ENCODE assay signal across 24 mouse cellular contexts in the genomic region with DNA sequence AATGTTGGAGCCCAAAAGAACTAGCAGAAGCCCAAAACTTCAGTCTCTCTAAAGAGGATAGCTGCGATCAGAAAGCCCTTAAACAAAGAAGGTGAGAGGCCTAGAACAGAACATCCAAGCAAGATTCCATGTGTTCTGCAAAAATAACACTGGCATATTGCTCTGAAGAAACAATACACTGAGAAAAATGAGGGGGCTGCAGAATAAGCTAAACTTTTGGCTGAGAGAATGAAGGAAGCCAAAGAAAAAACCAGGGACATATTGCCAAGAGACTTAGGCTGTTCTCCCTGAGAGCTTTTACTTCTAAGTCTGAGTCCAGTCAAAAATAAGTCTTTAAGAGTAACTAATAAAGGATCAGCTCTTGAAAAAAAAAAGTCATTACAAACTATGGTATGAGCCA. TPM values are rescaled to one million over a fixed set of nuclear protein-coding genes. Genes with fewer than 3 reads are reported as not detected.
"Had no signal": no experiment of that assay in that cellular context is flagged by ENCODE, and none has a peak within 500 bp of the region (broad histone marks: within the 10 kb centered on the region; RNA-seq: fewer than 3 reads in every experiment).

No protein-coding gene starts in this region.

- H3K27ac ChIP-seq: intestine, embryonic 15.5 days; kidney, embryonic 15.5 days; limb, embryonic 12.5 days; limb, embryonic 15.5 days; liver, embryonic 14.5 days; macrophage; midbrain, embryonic 12.5 days; midbrain, embryonic 15.5 days; neural tube, embryonic 12.5 days; neural tube, embryonic 15.5 days had no signal

- ATAC-seq: intestine, embryonic 15.5 days; liver, postnatal 0 days; lung, postnatal 0 days; midbrain, embryonic 15.5 days had no signal

- H3K4me3 ChIP-seq: intestine, embryonic 15.5 days; kidney, embryonic 15.5 days; limb, embryonic 12.5 days; limb, embryonic 15.5 days; midbrain, embryonic 12.5 days; midbrain, embryonic 15.5 days; neural tube, embryonic 12.5 days; neural tube, embryonic 15.5 days had no signal

- DNase-seq: kidney, adult 11 months; kidney, adult 8-10 months; kidney, postnatal 10 days; kidney, postnatal 36 days; liver, postnatal 0 days; lung, embryonic 14.5 days; thymus, adult 2 months; thymus, postnatal 14 days; thymus, postnatal 4 days had no signal

RNA-seq across cellular contexts. Expression of a gene that starts 32.4 kb away (rescaled TPM):
- total RNA-seq: layer of hippocampus, adult 18-20 months; layer of hippocampus, postnatal 36 days; left cerebral cortex, postnatal 36 days; megakaryocyte, adult 5-6 weeks had no signal
